11 mouse cellular contexts compared by ENCODE assay signal in the genomic region with DNA sequence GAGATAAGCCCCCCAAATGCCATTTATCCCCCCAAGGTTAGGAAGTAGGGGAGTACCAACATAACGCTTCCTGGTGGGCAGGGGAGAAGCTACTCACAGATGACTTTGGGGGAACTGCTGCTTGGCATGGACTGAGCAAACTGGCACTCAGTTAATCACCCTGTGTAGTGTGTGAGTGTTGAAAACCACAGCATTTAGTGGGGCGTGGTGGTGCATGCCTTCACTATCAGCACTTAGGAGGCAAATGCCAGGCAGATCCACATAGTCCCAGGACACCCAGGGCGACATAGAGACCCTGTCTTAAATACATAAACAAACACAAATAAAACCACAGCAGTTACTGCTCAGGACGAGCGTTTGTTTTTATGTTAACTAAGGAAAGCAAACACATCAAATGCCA.
"Had no signal": no experiment of that assay in that cellular context is flagged by ENCODE, and none has a peak within 500 bp of the region (broad histone marks: within the 10 kb centered on the region; RNA-seq: fewer than 3 reads in every experiment).

No protein-coding gene starts in this region.

- H3K27me3 ChIP-seq: liver, embryonic 12.5 days; midbrain, embryonic 12.5 days; stomach, embryonic 15.5 days had no signal

- H3K4me1 ChIP-seq: limb, embryonic 10.5 days; liver, embryonic 12.5 days had no signal

- H3K4me3 ChIP-seq: left cerebral cortex, adult 2 months; limb, embryonic 10.5 days; liver, embryonic 12.5 days; midbrain, embryonic 12.5 days; stomach, embryonic 15.5 days had no signal

- ATAC-seq: liver, embryonic 12.5 days had no signal

- H3K27ac ChIP-seq: left cerebral cortex, adult 2 months; limb, embryonic 10.5 days; liver, embryonic 12.5 days; midbrain, embryonic 12.5 days; stomach, embryonic 15.5 days had no signal

- H3K4me2 ChIP-seq: liver, embryonic 12.5 days; lung, embryonic 14.5 days; midbrain, embryonic 12.5 days; stomach, embryonic 15.5 days had no signal

- H3K9ac ChIP-seq: liver, embryonic 12.5 days; lung, embryonic 14.5 days; midbrain, embryonic 12.5 days; stomach, embryonic 15.5 days had no signal

- DNase-seq: kidney, postnatal 25 days; lung, postnatal 14 days; right cerebral cortex, postnatal 14 days; thymus, adult 2 months; thymus, postnatal 25 days had no signal

- H3K9me3 ChIP-seq: limb, embryonic 10.5 days; liver, embryonic 12.5 days; midbrain, embryonic 12.5 days; stomach, embryonic 15.5 days had no signal
